Comparison of ENCODE assay signal across 1 mouse cellular context in genomic region chr8:71604021-71604420, GRCm38 (mm10).
TF ChIP-seq lines count a peak whose summit lies in the region.

No protein-coding gene starts in this region.

TF ChIP-seq in CH12.LX, 34 proteins besides CTCF, POLR2A, EP300 and RAD21:
- no peak for TF ChIP-seq JUND (conservative IDR thresholded peaks at IDR 0.05; ENCODE audit: low read depth, low read length)
- TF ChIP-seq HCFC1 (IDR thresholded peaks at IDR 0.05; ENCODE audit: low read depth, low read length), result no peak
- TF ChIP-seq RCOR1 (conservative IDR thresholded peaks at IDR 0.05; ENCODE audit: low read depth, low read length), result no peak
- TF ChIP-seq MAFK (IDR thresholded peaks at IDR 0.05; ENCODE audit: insufficient replicate concordance, low read length), result no peak
- TF ChIP-seq CHD1 (IDR thresholded peaks at IDR 0.05; ENCODE audit: low read depth, low read length), result no peak
- TF ChIP-seq ZC3H11A (IDR thresholded peaks at IDR 0.05; ENCODE audit: low read depth, low read length), result no peak
- no peak for TF ChIP-seq KAT2A (IDR thresholded peaks at IDR 0.05; ENCODE audit: insufficient replicate concordance, low read length)
- TF ChIP-seq POLR2AphosphoS2 (IDR thresholded peaks at IDR 0.05; ENCODE audit: low read depth, low read length), result no peak
- no peak for TF ChIP-seq E2F4 (IDR thresholded peaks at IDR 0.05; ENCODE audit: insufficient replicate concordance, low read depth, low read length)
- no peak for TF ChIP-seq GABPA (IDR thresholded peaks at IDR 0.05; ENCODE audit: insufficient replicate concordance, low read depth, low read length)
- TF ChIP-seq MEF2A (IDR thresholded peaks at IDR 0.05; ENCODE audit: borderline replicate concordance, low read depth, low read length), result no peak
- no peak for TF ChIP-seq ETS1 (conservative IDR thresholded peaks at IDR 0.05; ENCODE audit: low read depth, low read length)
- no peak for TF ChIP-seq PAX5 (IDR thresholded peaks at IDR 0.05; ENCODE audit: low read length)
- no peak for TF ChIP-seq ZNF384 (IDR thresholded peaks at IDR 0.05; ENCODE audit: low read depth, low read length)
- TF ChIP-seq BHLHE40 (IDR thresholded peaks at IDR 0.05; ENCODE audit: low read depth, low read length), result no peak
- TF ChIP-seq MYC (IDR thresholded peaks at IDR 0.05; ENCODE audit: low read depth, low read length), result no peak
- no peak for TF ChIP-seq MAZ (IDR thresholded peaks at IDR 0.05; ENCODE audit: low read depth, low read length)
